Mouse (Mus musculus): ENCODE results near the gene Arhgef28.
A peak's percentile ranks its signal among the peaks of the same experiment; 100 is the strongest.

Gene Arhgef28

GRCm38 (mm10) chr13:98015981-98016922 is 190.0 kb downstream of the Arhgef28 start:
- peak; percentile 74 for DNase-seq (ENCODE audit: inconsistent ontology term)

- DNase-seq (ENCODE audit: inconsistent ontology term), result no peak
Observed at GRCm38 (mm10) chr13:98014892-98015291, 191.3 kb downstream of the Arhgef28 start.

GRCm38 (mm10) chr13:98013715-98014114 is 192.5 kb downstream of the Arhgef28 start:
- DNase-seq (ENCODE audit: inconsistent ontology term), result no peak

- peak; percentile 31 for DNase-seq (ENCODE audit: inconsistent ontology term)
Observed at GRCm38 (mm10) chr13:98011931-98012341, 194.3 kb downstream of the Arhgef28 start.

GRCm38 (mm10) chr13:98009070-98009469 is 197.2 kb downstream of the Arhgef28 start:
- no peak for DNase-seq (ENCODE audit: inconsistent ontology term)

- DNase-seq (ENCODE audit: inconsistent ontology term), result peak; percentile 52
Observed at GRCm38 (mm10) chr13:98008588-98008987, 197.7 kb downstream of the Arhgef28 start.

- DNase-seq (ENCODE audit: inconsistent ontology term), result no peak
Observed at GRCm38 (mm10) chr13:98005611-98006218, 200.5 kb downstream of the Arhgef28 start.

GRCm38 (mm10) chr13:98004647-98005414 is 201.4 kb downstream of the Arhgef28 start:
- DNase-seq (ENCODE audit: inconsistent ontology term), result peak; percentile 22

- no peak for DNase-seq (ENCODE audit: inconsistent ontology term)
Observed at GRCm38 (mm10) chr13:98003690-98004089, 202.5 kb downstream of the Arhgef28 start.

- no peak for DNase-seq (ENCODE audit: inconsistent ontology term)
Observed at GRCm38 (mm10) chr13:98002598-98002997, 203.6 kb downstream of the Arhgef28 start.

- no peak for DNase-seq (ENCODE audit: inconsistent ontology term)
Observed at GRCm38 (mm10) chr13:98002121-98002520, 204.1 kb downstream of the Arhgef28 start.

- DNase-seq (ENCODE audit: inconsistent ontology term), result no peak
Observed at GRCm38 (mm10) chr13:98001719-98002118, 204.5 kb downstream of the Arhgef28 start.

- DNase-seq (ENCODE audit: inconsistent ontology term), result no peak
Observed at GRCm38 (mm10) chr13:98000841-98001240, 205.4 kb downstream of the Arhgef28 start.

- DNase-seq (ENCODE audit: inconsistent ontology term), result no peak
Observed at GRCm38 (mm10) chr13:97999130-97999529, 207.1 kb downstream of the Arhgef28 start.

- DNase-seq (ENCODE audit: inconsistent ontology term), result no peak
Observed at GRCm38 (mm10) chr13:97998570-97998969, 207.7 kb downstream of the Arhgef28 start.

GRCm38 (mm10) chr13:97990939-97991338 is 215.3 kb downstream of the Arhgef28 start:
- DNase-seq (ENCODE audit: inconsistent ontology term), result no peak

- DNase-seq (ENCODE audit: inconsistent ontology term), result no peak
Observed at GRCm38 (mm10) chr13:97988796-97989195, 217.4 kb downstream of the Arhgef28 start.

GRCm38 (mm10) chr13:97986691-97987090 is 219.5 kb downstream of the Arhgef28 start:
- peak; percentile 83 for DNase-seq (ENCODE audit: inconsistent ontology term)

- DNase-seq (ENCODE audit: inconsistent ontology term), result no peak
Observed at GRCm38 (mm10) chr13:97977104-97977503, 229.1 kb downstream of the Arhgef28 start.

- no peak for DNase-seq (ENCODE audit: inconsistent ontology term)
Observed at GRCm38 (mm10) chr13:97976642-97977041, 229.6 kb downstream of the Arhgef28 start.

GRCm38 (mm10) chr13:97974532-97975194 is 231.6 kb downstream of the Arhgef28 start:
- no peak for DNase-seq (ENCODE audit: inconsistent ontology term)

GRCm38 (mm10) chr13:97973915-97974314 is 232.3 kb downstream of the Arhgef28 start:
- no peak for DNase-seq (ENCODE audit: inconsistent ontology term)

Data from Muller cell, postnatal 12 days (primary cell).